Mouse (Mus musculus) ES-Bruce4 (cell line): ENCODE results near the gene Tmem50b.

Experiments
- CTCF ChIP-seq: IDR thresholded peaks from one replicate; pipeline ENCODE4 v1.8.1; 2011; ENCODE audit warnings: low read depth, low read length
- POLR2A ChIP-seq: IDR thresholded peaks from one replicate; pipeline ENCODE4 v1.8.1; 2011; ENCODE audit warnings: low read length; ENCODE audit not compliant: insufficient read depth

GRCm38 (mm10) chr16:91639161-91639560, 41.6 kb upstream of the Tmem50b start:
- TF ChIP-seq CTCF, result no peak
- no peak for TF ChIP-seq POLR2A
